Mouse (Mus musculus): ENCODE measurements around the gene Ptprb.

The Ptprb gene

GRCm38 (mm10) chr10:116428026-116428780 lies 152.9 kb downstream of the Ptprb start:
- no peak for DNase-seq

- no peak for DNase-seq
Observed at GRCm38 (mm10) chr10:116432421-116432820, 157.1 kb downstream of the Ptprb start.

GRCm38 (mm10) chr10:116435455-116435854 lies 160.1 kb downstream of the Ptprb start:
- DNase-seq = no peak
